Mouse (Mus musculus): ENCODE measurements at regions not wholly inside any gene's neighbourhood (a gene's known extent, or its start where the extent isn't known, plus 50 kb on each side); places are given as distances from the start of the nearest gene placed in this dataset.

GRCm38 (mm10) chr16:57947309-57947708 lies 192.8 kb upstream of the Col8a1 start:
- TF ChIP-seq CTCF (IDR thresholded peaks at IDR 0.05; ENCODE audit: borderline replicate concordance, insufficient read depth, low read length) (no peak), POLR2A (IDR thresholded peaks at IDR 0.05; ENCODE audit: low read depth, low read length) (no peak)

Data from embryonic fibroblast, embryonic 13.5 days (primary cell).